In genomic region chr2:155576656-155577055, GRCm38 (mm10) we compare ENCODE assay signal across 26 mouse cellular contexts. TPM values are rescaled to one million over a fixed set of nuclear protein-coding genes. Genes with fewer than 3 reads are reported as not detected.
A peak's percentile ranks its signal among the peaks of the same experiment; 100 is the strongest.
DNase-seq lines count a peak whose midpoint lies in the region; ATAC-seq and TF ChIP-seq lines count a peak whose summit lies in the region.
"Had no signal": no experiment of that assay in that cellular context is flagged by ENCODE, and none has a peak within 500 bp of the region (broad histone marks: within the 10 kb centered on the region; RNA-seq: fewer than 3 reads in every experiment).

No protein-coding gene starts in this region.

- no peaks in the 10 kb centered on the region for H3K9me3 ChIP-seq in lung, postnatal 0 days (ENCODE audit: low read length)
- H3K9me3 ChIP-seq: embryonic facial prominence, embryonic 12.5 days; embryonic facial prominence, embryonic 15.5 days; forebrain, embryonic 12.5 days; forebrain, embryonic 15.5 days; G1E; hindbrain, embryonic 10.5 days; hindbrain, embryonic 13.5 days had no signal

- no peak overlapping the region for H3K4me2 ChIP-seq in lung, postnatal 0 days (replicated peaks; ENCODE audit: low read depth, low read length)
- H3K4me2 ChIP-seq: embryonic facial prominence, embryonic 12.5 days; embryonic facial prominence, embryonic 15.5 days; forebrain, embryonic 12.5 days; forebrain, embryonic 15.5 days; heart, embryonic 11.5 days; hindbrain, embryonic 13.5 days had no signal

- no peak for TF ChIP-seq EP300 in lung, postnatal 0 days (IDR thresholded peaks at IDR 0.05)

- no peak overlapping the region for H3K4me3 ChIP-seq in lung, postnatal 0 days (ENCODE audit: low read depth, low read length)
- H3K4me3 ChIP-seq: embryonic facial prominence, embryonic 12.5 days; embryonic facial prominence, embryonic 15.5 days; forebrain, embryonic 12.5 days; forebrain, embryonic 15.5 days; hindbrain, embryonic 10.5 days; hindbrain, embryonic 13.5 days had no signal

- peaks cover 4% of the 10 kb centered on the region; the same call in 1 of the 2 replicates for H3K4me1 ChIP-seq in lung, postnatal 0 days (ENCODE audit: insufficient read depth, low read depth, low read length)
- H3K4me1 ChIP-seq: embryonic facial prominence, embryonic 12.5 days; embryonic facial prominence, embryonic 15.5 days; forebrain, embryonic 12.5 days; hindbrain, embryonic 10.5 days; hindbrain, embryonic 13.5 days had no signal

- H3K36me3 ChIP-seq in lung, postnatal 0 days (ENCODE audit: insufficient read depth, low read length): no peaks in the 10 kb centered on the region
- H3K36me3 ChIP-seq: embryonic facial prominence, embryonic 12.5 days; forebrain, embryonic 12.5 days; forebrain, embryonic 15.5 days had no signal

- ATAC-seq in lung, postnatal 0 days: peak; percentile 70
- ATAC-seq: forebrain, embryonic 15.5 days; hindbrain, embryonic 16.5 days; Patski had no signal

- DNase-seq in heart, adult 11 months: peak; percentile 42
- DNase-seq in heart, postnatal 36 days: no peak
- peak; percentile 38 to 56 for DNase-seq in lung, adult 18-20 months
- no peak for DNase-seq in lung, postnatal 25 days (ENCODE audit: low spot score)
- DNase-seq in lung, postnatal 0 days (ENCODE audit: low spot score): peak; percentile 48
- DNase-seq in embryo, embryonic 10 days (ENCODE audit: low spot score): no peak
- DNase-seq: adrenal gland, postnatal 10 days; adrenal gland, postnatal 36 days; B cell, adult 2 months; cerebellum, adult 18-20 months; cerebellum, adult 9-10 months; cerebellum, postnatal 14 days; gastrocnemius, postnatal 10 days; gastrocnemius, postnatal 36 days had no signal

- no peak overlapping the region for H3K27ac ChIP-seq in lung, postnatal 0 days (ENCODE audit: low read length)
- H3K27ac ChIP-seq: embryonic facial prominence, embryonic 12.5 days; embryonic facial prominence, embryonic 15.5 days; forebrain, embryonic 12.5 days; forebrain, embryonic 15.5 days; hindbrain, embryonic 10.5 days; hindbrain, embryonic 13.5 days had no signal

- H3K9ac ChIP-seq in lung, postnatal 0 days (replicated peaks; ENCODE audit: low read depth): no peak overlapping the region
- H3K9ac ChIP-seq: embryonic facial prominence, embryonic 12.5 days; embryonic facial prominence, embryonic 15.5 days; forebrain, embryonic 12.5 days; forebrain, embryonic 15.5 days; hindbrain, embryonic 13.5 days had no signal

- WGBS in lung, postnatal 0 days: 60% methylated on average over 9 of the region's 9 CpGs

- intact Hi-C loops in heart, postnatal 36 days (cut with DNase I): no loop called here

- no peak for TF ChIP-seq CTCF in lung, postnatal 0 days (IDR thresholded peaks at IDR 0.05)

- no peaks in the 10 kb centered on the region for H3K27me3 ChIP-seq in lung, postnatal 0 days (replicated peaks; ENCODE audit: insufficient read depth, low read length)
- H3K27me3 ChIP-seq: CH12.LX; embryonic facial prominence, embryonic 12.5 days; embryonic facial prominence, embryonic 15.5 days; forebrain, embryonic 12.5 days; forebrain, embryonic 15.5 days; hindbrain, embryonic 13.5 days; Patski had no signal

RNA-seq across cellular contexts. Expression of gene Gss, which starts 16.0 kb away (rescaled TPM):
- 10 to 100 TPM; 14.8 to 16.9 TPM for total RNA-seq in heart, postnatal 36 days (2021)
- 37.1 and 39.4 TPM in 2 replicates for polyA plus RNA-seq in lung, postnatal 0 days (2015; fragmentation: Nextera tagmentation; extraction: Ambion mirVana)

RNA-seq across cellular contexts. Expression of gene Myh7b, which starts 34.4 kb away (rescaled TPM):
- total RNA-seq in heart, postnatal 36 days (2021): 10 to 100 TPM; 25.3 to 30.2 TPM
- polyA plus RNA-seq in lung, postnatal 0 days (2015; fragmentation: Nextera tagmentation; extraction: Ambion mirVana): 0.38 and 0.54 TPM in 2 replicates

RNA-seq across cellular contexts. Expression of gene Ggt7, which starts 58.6 kb away (rescaled TPM):
- total RNA-seq in heart, postnatal 36 days (2021): 1 to 10 TPM in 1 of 2 experiments, under 1 TPM in 1; 0.49 to 1.6 TPM
- 1.0 and 1.2 TPM in 2 replicates for polyA plus RNA-seq in lung, postnatal 0 days (2015; fragmentation: Nextera tagmentation; extraction: Ambion mirVana)
- total RNA-seq: G1E; granulocyte monocyte progenitor cell, adult 5-6 weeks had no signal
- polyA plus RNA-seq: G1E had no signal

RNA-seq across cellular contexts. Expression of gene Acss2, which starts 58.9 kb away (rescaled TPM):
- total RNA-seq in heart, postnatal 36 days (2021): 10 to 100 TPM; 36.3 to 41.6 TPM
- polyA plus RNA-seq in lung, postnatal 0 days (2015; fragmentation: Nextera tagmentation; extraction: Ambion mirVana): 15.0 and 16.8 TPM in 2 replicates

Comparison
In these comparisons a context has a peak if more than half of its experiments do, and no peak if none do; other contexts are left out.
1. DNase-seq: peak in heart, adult 11 months (single experiment), lung, adult 18-20 months (2 of 2) and lung, postnatal 0 days (single experiment); none in heart, postnatal 36 days (0 of 2), lung, postnatal 25 days (single experiment) and embryo, embryonic 10 days (single experiment).